Mouse (Mus musculus) kidney, embryonic 14.5 days (tissue): ENCODE measurements around the gene Bbip1. TPM values are rescaled to one million over a fixed set of nuclear protein-coding genes. Genes with fewer than 3 reads are reported as not detected.
A peak's percentile ranks its signal among the peaks of the same experiment; 100 is the strongest.

ENCODE experiments used
- ATAC-seq: fragments of 200-750 bp; cut with Nextera tagmentation; 2 replicates; pipeline ENCODE4 v1.8.0; 2017; ENCODE audit warnings: moderate number of reproducible peaks, mild to moderate bottlenecking, moderate TSS enrichment, moderate library complexity; ENCODE audit not compliant: low FRiP score, low TSS enrichment
- H3K27ac ChIP-seq: fragments of 300-500 bp; sonication (generic); 2 replicates; pipeline ENCODE4 v1.5.1; 2014; ENCODE audit warnings: low read depth, mild to moderate bottlenecking, low read length, moderate library complexity, mixed read lengths
- H3K27me3 ChIP-seq: fragments of 300-500 bp; sonication (generic); 2 replicates; pipeline ENCODE4 v1.6.1; 2014; ENCODE audit warnings: mild to moderate bottlenecking, low read length; ENCODE audit not compliant: control insufficient read depth, insufficient read depth
- H3K36me3 ChIP-seq: fragments of 300-500 bp; sonication (generic); 2 replicates; pipeline ENCODE4 v1.6.1; 2014; ENCODE audit warnings: low read length, mixed read lengths; ENCODE audit not compliant: control insufficient read depth, insufficient read depth
- H3K4me1 ChIP-seq: fragments of 300-500 bp; sonication (generic); 2 replicates; pipeline ENCODE4 v1.6.1; 2014; ENCODE audit warnings: low read length, mixed read lengths; ENCODE audit not compliant: control insufficient read depth, insufficient read depth
- H3K4me2 ChIP-seq: fragments of 300-500 bp; sonication (generic); replicated peaks from 2 replicates; pipeline ENCODE4 v1.6.1; 2014; ENCODE audit warnings: low read depth, mild to moderate bottlenecking, low read length
- H3K4me3 ChIP-seq: fragments of 300-500 bp; sonication (generic); 2 replicates; pipeline ENCODE4 v1.5.1; 2014; ENCODE audit warnings: mild to moderate bottlenecking, low read length
- H3K9ac ChIP-seq: fragments of 300-500 bp; sonication (generic); 2 replicates; pipeline ENCODE4 v1.6.1; 2014; ENCODE audit warnings: low read depth, mild to moderate bottlenecking, low read length, moderate library complexity
- H3K9me3 ChIP-seq: fragments of 300-500 bp; sonication (generic); 2 replicates; pipeline ENCODE4 v1.6.1; 2016; ENCODE audit warnings: low read length; ENCODE audit not compliant: control insufficient read depth
- WGBS: fragments of 180-500 bp; shearing (Covaris S2); extraction: QIAGEN DNeasy Blood & Tissue Kit; methylation state at CpG from one replicate; pipeline ENCODE4 v1.1.7; 2014; 5-methylcytosine and 5-hydroxymethylcytosine counted together
- polyA plus RNA-seq: library from polyadenylated mRNA; unstranded; fragments of >200 nt; fragmentation: Nextera tagmentation; extraction: Ambion mirVana; gene quantifications from 2 replicates; pipeline ENCODE4 v1.2.1, GENCODE M21; 2014

The Bbip1 gene
- 96.8 and 137 TPM in 2 replicates for polyA plus RNA-seq

GRCm38 (mm10) chr19:53943802-53944785, at the start of gene Bbip1, which contains the start of gene Shoc2:
Bbip1 (minus strand) TSS chr19:53944627.
Shoc2 (plus strand) TSS chr19:53944306.
- ATAC-seq: peak; percentile 96
- Histone ChIP-seq H3K4me1 (peaks cover 12% of the 10 kb centered on the region; the same call in 1 of the 2 replicates), H3K9ac (peak within 1 kb of the TSS; percentile 97), H3K36me3 (no peaks in the 10 kb centered on the region), H3K27ac (peak within 1 kb of the TSS; percentile 98), H3K4me2 (peak within 1 kb of the TSS; percentile 59), H3K4me3 (peak within 1 kb of the TSS; percentile 86), H3K27me3 (no peaks in the 10 kb centered on the region), H3K9me3 (no peaks in the 10 kb centered on the region)
- under 1% methylated on average over 60 of the region's 62 CpGs for WGBS

- no peak overlapping the region for H3K9ac ChIP-seq
- H3K36me3 ChIP-seq: peaks cover 7% of the 10 kb centered on the region; the same call in 1 of the 2 replicates
- H3K4me3 ChIP-seq: no peak overlapping the region
- H3K4me2 ChIP-seq: no peak overlapping the region
- ATAC-seq: no peak
- no peaks in the 10 kb centered on the region for H3K9me3 ChIP-seq
- no peak overlapping the region for H3K27ac ChIP-seq
- WGBS: 74% methylated on average over 3 of the region's 3 CpGs
- H3K27me3 ChIP-seq: no peaks in the 10 kb centered on the region
- no peaks in the 10 kb centered on the region for H3K4me1 ChIP-seq
Observed at GRCm38 (mm10) chr19:53993860-53994259, 49.4 kb upstream of the Bbip1 start.

- H3K4me1 ChIP-seq: no peaks in the 10 kb centered on the region
- H3K9me3 ChIP-seq: no peaks in the 10 kb centered on the region
- H3K27ac ChIP-seq: no peak overlapping the region
- H3K36me3 ChIP-seq: peaks cover 19% of the 10 kb centered on the region
- ATAC-seq: no peak
- H3K4me3 ChIP-seq: no peak overlapping the region
- no peak overlapping the region for H3K4me2 ChIP-seq
- 93% methylated on average over 2 of the region's 2 CpGs for WGBS
- no peak overlapping the region for H3K9ac ChIP-seq
- H3K27me3 ChIP-seq: no peaks in the 10 kb centered on the region
Observed at GRCm38 (mm10) chr19:53990538-53990937, 46.1 kb upstream of the Bbip1 start.

- no peak overlapping the region for H3K9ac ChIP-seq
- H3K4me1 ChIP-seq: no peaks in the 10 kb centered on the region
- H3K36me3 ChIP-seq: peaks cover 16% of the 10 kb centered on the region
- no peaks in the 10 kb centered on the region for H3K9me3 ChIP-seq
- H3K27ac ChIP-seq: no peak overlapping the region
- ATAC-seq: no peak
- 96% methylated on average over 3 of the region's 3 CpGs for WGBS
- no peaks in the 10 kb centered on the region for H3K27me3 ChIP-seq
- no peak overlapping the region for H3K4me2 ChIP-seq
- no peak overlapping the region for H3K4me3 ChIP-seq
Observed at GRCm38 (mm10) chr19:53984628-53985027, 40.2 kb upstream of the Bbip1 start.

- H3K36me3 ChIP-seq: peaks cover 11% of the 10 kb centered on the region
- H3K4me3 ChIP-seq: no peak overlapping the region
- no peak overlapping the region for H3K4me2 ChIP-seq
- 100% methylated on average over 1 of the region's 1 CpGs for WGBS
- no peak for ATAC-seq
- H3K9ac ChIP-seq: no peak overlapping the region
- no peaks in the 10 kb centered on the region for H3K27me3 ChIP-seq
- no peaks in the 10 kb centered on the region for H3K4me1 ChIP-seq
- no peaks in the 10 kb centered on the region for H3K9me3 ChIP-seq
- no peak overlapping the region for H3K27ac ChIP-seq
Observed at GRCm38 (mm10) chr19:53983336-53983735, 38.9 kb upstream of the Bbip1 start.

- H3K4me3 ChIP-seq: no peak overlapping the region
- H3K4me2 ChIP-seq: no peak overlapping the region
- ATAC-seq: no peak
- H3K9ac ChIP-seq: no peak overlapping the region
- no peak overlapping the region for H3K27ac ChIP-seq
- H3K36me3 ChIP-seq: no peaks in the 10 kb centered on the region
- H3K27me3 ChIP-seq: no peaks in the 10 kb centered on the region
- 70% methylated on average over 3 of the region's 3 CpGs for WGBS
- H3K4me1 ChIP-seq: no peaks in the 10 kb centered on the region
- no peaks in the 10 kb centered on the region for H3K9me3 ChIP-seq
Observed at GRCm38 (mm10) chr19:53982041-53982440, 37.6 kb upstream of the Bbip1 start.

- 79% methylated on average over 1 of the region's 1 CpGs for WGBS
- no peak overlapping the region for H3K4me2 ChIP-seq
- H3K36me3 ChIP-seq: no peaks in the 10 kb centered on the region; the same call in 1 of the 2 replicates
- H3K4me3 ChIP-seq: no peak overlapping the region
- H3K9me3 ChIP-seq: no peaks in the 10 kb centered on the region
- ATAC-seq: no peak
- H3K27me3 ChIP-seq: no peaks in the 10 kb centered on the region
- no peak overlapping the region for H3K9ac ChIP-seq
- no peaks in the 10 kb centered on the region for H3K4me1 ChIP-seq
- no peak overlapping the region for H3K27ac ChIP-seq
Observed at GRCm38 (mm10) chr19:53973656-53974055, 29.2 kb upstream of the Bbip1 start.

- H3K4me1 ChIP-seq: no peaks in the 10 kb centered on the region
- 83% methylated on average over 7 of the region's 7 CpGs for WGBS
- H3K4me3 ChIP-seq: no peak overlapping the region
Observed at GRCm38 (mm10) chr19:53971938-53972337, 27.5 kb upstream of the Bbip1 start.

GRCm38 (mm10) chr19:53969226-53969625, 24.8 kb upstream of the Bbip1 start:
- Histone ChIP-seq H3K9me3 (no peaks in the 10 kb centered on the region), H3K27me3 (no peaks in the 10 kb centered on the region), H3K4me2 (no peak overlapping the region), H3K27ac (no peak overlapping the region), H3K4me3 (no peak overlapping the region), H3K9ac (no peak overlapping the region), H3K4me1 (no peaks in the 10 kb centered on the region), H3K36me3 (no peaks in the 10 kb centered on the region)
- no peak for ATAC-seq
- 87% methylated on average over 3 of the region's 3 CpGs for WGBS

More at GRCm38 (mm10) chr19:53971938-53972337, 27.5 kb upstream of the Bbip1 start:
- Histone ChIP-seq H3K27ac (no peak overlapping the region), H3K27me3 (no peaks in the 10 kb centered on the region), H3K9me3 (no peaks in the 10 kb centered on the region), H3K4me2 (no peak overlapping the region), H3K9ac (no peak overlapping the region), H3K36me3 (no peaks in the 10 kb centered on the region; the same call in 1 of the 2 replicates)
- no peak for ATAC-seq
